In the genomic region with DNA sequence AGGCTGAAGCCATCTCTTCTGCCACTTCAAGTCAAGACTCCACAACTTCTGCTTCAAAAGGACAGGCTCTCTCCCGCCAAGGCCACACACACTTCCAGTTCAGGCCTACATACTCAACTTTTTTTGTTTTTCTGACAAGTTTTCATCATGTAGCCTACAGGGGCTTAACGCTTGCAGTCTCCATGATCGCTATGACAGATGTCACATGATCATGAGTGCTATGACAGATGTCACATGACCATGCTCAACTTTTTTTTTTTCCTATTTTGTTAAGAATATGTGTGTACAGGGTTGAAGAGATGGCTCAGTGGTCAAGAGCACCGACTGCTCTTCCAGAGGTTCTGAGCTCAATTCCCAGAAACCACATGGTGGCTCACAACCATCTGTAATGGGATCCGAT, we compare ENCODE assay signal across 18 mouse cellular contexts. TPM values are rescaled to one million over a fixed set of nuclear protein-coding genes. Genes with fewer than 3 reads are reported as not detected.
DNase-seq lines count a peak whose midpoint lies in the region; TF ChIP-seq lines count a peak whose summit lies in the region.
"Had no signal": no experiment of that assay in that cellular context is flagged by ENCODE, and none has a peak within 500 bp of the region (broad histone marks: within the 10 kb centered on the region; RNA-seq: fewer than 3 reads in every experiment).

No protein-coding gene starts in this region.

- H3K9me3 ChIP-seq in CH12.LX (replicated peaks; ENCODE audit: low read length): no peaks in the 10 kb centered on the region
- no peaks in the 10 kb centered on the region for H3K9me3 ChIP-seq in MEL (replicated peaks; ENCODE audit: insufficient read depth, low read length)
- H3K9me3 ChIP-seq: embryonic facial prominence, embryonic 10.5 days; embryonic facial prominence, embryonic 12.5 days; forebrain, embryonic 10.5 days; forebrain, embryonic 12.5 days; G1E had no signal

- H3K4me1 ChIP-seq in CH12.LX (ENCODE audit: control insufficient read depth in 1 of 2, insufficient read depth in 2 of 2) (peaks cover 2 to 7% of the 10 kb centered on the region in 2 experiments; a peak in 3 of 4 replicates), MEL (ENCODE audit: control insufficient read depth in 1 of 2, insufficient read depth in 2 of 2, low read length in 2 of 2) (no peaks in the 10 kb centered on the region)
- H3K4me1 ChIP-seq: embryonic facial prominence, embryonic 10.5 days; embryonic facial prominence, embryonic 12.5 days; forebrain, embryonic 10.5 days; forebrain, embryonic 12.5 days had no signal

- H3K36me3 ChIP-seq in CH12.LX (replicated peaks in 1 of 2; ENCODE audit: control insufficient read depth in 1 of 2, insufficient read depth in 1 of 2, low read length in 1 of 2) (peaks cover 30 to 66% of the 10 kb centered on the region in 2 experiments), MEL (ENCODE audit: control insufficient read depth in 1 of 2, insufficient read depth in 2 of 2, low read length in 2 of 2) (peaks cover 0 to 5% of the 10 kb centered on the region in 2 experiments; a peak in 3 of 4 replicates), myocyte (ENCODE audit: control insufficient read depth, insufficient read depth) (peaks cover 26% of the 10 kb centered on the region)

- TF ChIP-seq RAD21 in CH12.LX (IDR thresholded peaks at IDR 0.05; ENCODE audit: low read depth, low read length) (no peak), MEL (IDR thresholded peaks at IDR 0.05; ENCODE audit: low read depth, low read length) (no peak)

- in situ Hi-C loops in CH12.LX (cut with MboI; ENCODE audit: low pct_ligation_motif_present, low pct_unique_long_range_greater_than_20kb, low sequenced_read_pairs): loop anchor here (5.0 kb wide), 2 partner anchors 35 to 120 kb away; a partner anchor contains a TSS

- H3K4me2 ChIP-seq in CH12.LX (ENCODE audit: insufficient read depth, low read depth, poor library complexity, severe bottlenecking) (no peak overlapping the region), myocyte (ENCODE audit: low read depth) (no peak overlapping the region)
- H3K4me2 ChIP-seq: embryonic facial prominence, embryonic 12.5 days; forebrain, embryonic 12.5 days had no signal

- H3K4me3 ChIP-seq in CH12.LX (replicated peaks in 1 of 3; ENCODE audit: low read depth in 2 of 3, low read length in 2 of 3, poor library complexity in 1 of 3) (no peak overlapping the region), MEL (ENCODE audit: control insufficient read depth in 1 of 2, insufficient read depth in 1 of 2, low read depth in 2 of 2, low read length in 2 of 2) (no peak overlapping the region), myocyte (no peak overlapping the region)
- H3K4me3 ChIP-seq: embryonic facial prominence, embryonic 10.5 days; embryonic facial prominence, embryonic 12.5 days; forebrain, embryonic 10.5 days; forebrain, embryonic 12.5 days had no signal

- no peak for DNase-seq in CH12.LX (ENCODE audit: extremely low read depth)
- DNase-seq in MEL (ENCODE audit: low read depth, low spot score): no peak
- DNase-seq in right cerebral cortex, postnatal 25 days: no peak
- DNase-seq in cerebellum, adult 11 months: no peak
- DNase-seq: adrenal gland, adult 2 months; adrenal gland, postnatal 10 days; adrenal gland, postnatal 25 days; cerebellum, adult 11-12 months; cerebellum, adult 2 months; cerebellum, adult 9-10 months; cerebellum, postnatal 10 days; cerebellum, postnatal 25 days had no signal

- TF ChIP-seq POLR2A in CH12.LX (IDR thresholded peaks at IDR 0.05; ENCODE audit: low read depth, low read length): no peak
- TF ChIP-seq POLR2A in MEL (IDR thresholded peaks at IDR 0.05; ENCODE audit: control insufficient read depth in 1 of 2, insufficient read depth in 1 of 2, low read depth in 1 of 2, low read length in 2 of 2, poor library complexity in 1 of 2): no peak
- TF ChIP-seq POLR2A in myocyte (IDR thresholded peaks at IDR 0.05; ENCODE audit: insufficient read length, low read depth): no peak

- TF ChIP-seq EP300 in CH12.LX (IDR thresholded peaks at IDR 0.05; ENCODE audit: low read length): no peak
- no peak for TF ChIP-seq EP300 in MEL (IDR thresholded peaks at IDR 0.05; ENCODE audit: low read depth in 1 of 2, low read length in 2 of 2)

- H3K9ac ChIP-seq in CH12.LX (ENCODE audit: insufficient read depth, low read depth) (no peak overlapping the region), MEL (ENCODE audit: control insufficient read depth, low read depth, low read length, poor library complexity, severe bottlenecking) (no peak overlapping the region)
- H3K9ac ChIP-seq: embryonic facial prominence, embryonic 12.5 days; forebrain, embryonic 12.5 days had no signal

- H3K27ac ChIP-seq in CH12.LX (ENCODE audit: insufficient read depth, low read depth): no peak overlapping the region
- H3K27ac ChIP-seq in MEL (ENCODE audit: control insufficient read depth, low read depth, low read length): no peak overlapping the region
- H3K27ac ChIP-seq: embryonic facial prominence, embryonic 10.5 days; embryonic facial prominence, embryonic 12.5 days; forebrain, embryonic 10.5 days; forebrain, embryonic 12.5 days had no signal

- H3K79me2 ChIP-seq in CH12.LX (replicated peaks; ENCODE audit: control insufficient read depth, extremely low read depth, insufficient read depth, poor library complexity, severe bottlenecking): no peaks in the 10 kb centered on the region
- no peaks in the 10 kb centered on the region for H3K79me2 ChIP-seq in MEL (ENCODE audit: control insufficient read depth, insufficient read depth, low read length, poor library complexity)
- H3K79me2 ChIP-seq in myocyte (ENCODE audit: control insufficient read depth, insufficient read depth): no peaks in the 10 kb centered on the region

- H3ac ChIP-seq in myocyte (ENCODE audit: control insufficient read depth, insufficient read length): no peak overlapping the region

- H3K27me3 ChIP-seq in CH12.LX (replicated peaks): no peaks in the 10 kb centered on the region
- no peaks in the 10 kb centered on the region for H3K27me3 ChIP-seq in MEL (ENCODE audit: control insufficient read depth in 1 of 2, insufficient read depth in 2 of 2, low read length in 2 of 2)
- H3K27me3 ChIP-seq in myocyte (ENCODE audit: control insufficient read depth, insufficient read depth, insufficient read length): no peaks in the 10 kb centered on the region
- H3K27me3 ChIP-seq: embryonic facial prominence, embryonic 12.5 days; forebrain, embryonic 12.5 days had no signal

- dilution Hi-C loops in CH12.LX (cut with MboI; ENCODE audit: extremely low pct_ligation_motif_present, extremely low pct_unique_long_range_greater_than_20kb, low sequenced_read_pairs): no loop called here

- TF ChIP-seq CTCF in CH12.LX (conservative IDR thresholded peaks at IDR 0.05 in 1 of 2, IDR thresholded peaks at IDR 0.05 in 1 of 2; ENCODE audit: low read depth in 2 of 2, low read length in 2 of 2) (no peak), MEL (IDR thresholded peaks at IDR 0.05 in 2 of 3, conservative IDR thresholded peaks at IDR 0.05 in 1 of 3; ENCODE audit: control insufficient read depth in 1 of 3, insufficient read depth in 1 of 3, low read depth in 2 of 3, low read length in 3 of 3, poor library complexity in 1 of 3, severe bottlenecking in 1 of 3) (no peak)

TF ChIP-seq in CH12.LX, 34 proteins besides CTCF, POLR2A, EP300 and RAD21:
- TF ChIP-seq JUND (conservative IDR thresholded peaks at IDR 0.05; ENCODE audit: low read depth, low read length) (no peak), USF1 (IDR thresholded peaks at IDR 0.05; ENCODE audit: low read depth, low read length) (peak; percentile 24), USF2 (conservative IDR thresholded peaks at IDR 0.05; ENCODE audit: low read depth, low read length) (peak; percentile 51)

TF ChIP-seq in MEL, 35 proteins besides CTCF, POLR2A, EP300 and RAD21:
- no peak for TF ChIP-seq SIN3A (IDR thresholded peaks at IDR 0.05; ENCODE audit: low read length)
- no peak for TF ChIP-seq ZNF384 (IDR thresholded peaks at IDR 0.05; ENCODE audit: low read depth, low read length)
- no peak for TF ChIP-seq KAT2A (conservative IDR thresholded peaks at IDR 0.05; ENCODE audit: low read depth, low read length)
- no peak for TF ChIP-seq TAL1 (IDR thresholded peaks at IDR 0.05; ENCODE audit: low read length)
- TF ChIP-seq GABPA (IDR thresholded peaks at IDR 0.05; ENCODE audit: low read depth, low read length): no peak
- TF ChIP-seq JUND (IDR thresholded peaks at IDR 0.05; ENCODE audit: low read depth, low read length): no peak
- no peak for TF ChIP-seq MYC (IDR thresholded peaks at IDR 0.05; ENCODE audit: low read depth, low read length)
- TF ChIP-seq MAZ (IDR thresholded peaks at IDR 0.05; ENCODE audit: low read depth, low read length): no peak
- TF ChIP-seq USF1 (IDR thresholded peaks at IDR 0.05; ENCODE audit: low read depth, low read length): peak; percentile 60

TF ChIP-seq in myocyte, 11 proteins besides CTCF, POLR2A, EP300 and RAD21:
- TF ChIP-seq USF1 (IDR thresholded peaks at IDR 0.05; ENCODE audit: low read depth): peak; percentile 12
- TF ChIP-seq MYOD1 (IDR thresholded peaks at IDR 0.05; ENCODE audit: control insufficient read depth in 1 of 3, insufficient read length in 2 of 3, low read depth in 2 of 3): no peak
- no peak for TF ChIP-seq TCF3 (IDR thresholded peaks at IDR 0.05; ENCODE audit: insufficient read length, low read depth)
TF ChIP-seq in myocyte: peak in this region for 1.

RNA-seq across cellular contexts. Expression of a gene that starts 14.9 kb away (rescaled TPM):
- total RNA-seq in CH12.LX (2012; rRNA removed) (4.6 and 5.4 TPM in 2 replicates), CH12.LX (2014; rRNA removed) (2.3 and 2.7 TPM in 2 replicates), MEL (2012; rRNA removed) (4.4 and 5.3 TPM in 2 replicates)
- polyA plus RNA-seq in CH12.LX (2012; ENCODE audit: insufficient read length, low read depth) (6.0 and 6.2 TPM in 2 replicates), MEL (2012; ENCODE audit: insufficient read depth in 1 of 2, insufficient read length in 2 of 2, low read depth in 1 of 2, low replicate concordance in 2 of 2, missing spikeins in 1 of 2) (1 to 10 TPM in 1 of 2 experiments, not detected in 1; 7.4 TPM), myocyte (2012; fragmentation: generic; extraction: Trizol) (1.8 TPM)

RNA-seq across cellular contexts. Expression of a gene that starts 30.5 kb away (rescaled TPM):
- total RNA-seq in CH12.LX (2012; rRNA removed): 214 and 388 TPM in 2 replicates
- 90.8 and 130 TPM in 2 replicates for total RNA-seq in CH12.LX (2014; rRNA removed)
- polyA plus RNA-seq in CH12.LX (2012; ENCODE audit: insufficient read length, low read depth): 9.7 and 11.1 TPM in 2 replicates
- total RNA-seq in MEL (2012; rRNA removed): 570 and 748 TPM in 2 replicates
- polyA plus RNA-seq in MEL (2012; ENCODE audit: insufficient read depth in 1 of 2, insufficient read length in 2 of 2, low read depth in 1 of 2, low replicate concordance in 2 of 2, missing spikeins in 1 of 2): 100 to 1,000 TPM in 1 of 2 experiments, 10 to 100 TPM in 1; 85.7 to 610 TPM
- polyA plus RNA-seq in myocyte (2012; fragmentation: generic; extraction: Trizol): 9.7 TPM
